Mouse (Mus musculus): ENCODE data around the gene Panx2.

Panx2 gene

DNA sequence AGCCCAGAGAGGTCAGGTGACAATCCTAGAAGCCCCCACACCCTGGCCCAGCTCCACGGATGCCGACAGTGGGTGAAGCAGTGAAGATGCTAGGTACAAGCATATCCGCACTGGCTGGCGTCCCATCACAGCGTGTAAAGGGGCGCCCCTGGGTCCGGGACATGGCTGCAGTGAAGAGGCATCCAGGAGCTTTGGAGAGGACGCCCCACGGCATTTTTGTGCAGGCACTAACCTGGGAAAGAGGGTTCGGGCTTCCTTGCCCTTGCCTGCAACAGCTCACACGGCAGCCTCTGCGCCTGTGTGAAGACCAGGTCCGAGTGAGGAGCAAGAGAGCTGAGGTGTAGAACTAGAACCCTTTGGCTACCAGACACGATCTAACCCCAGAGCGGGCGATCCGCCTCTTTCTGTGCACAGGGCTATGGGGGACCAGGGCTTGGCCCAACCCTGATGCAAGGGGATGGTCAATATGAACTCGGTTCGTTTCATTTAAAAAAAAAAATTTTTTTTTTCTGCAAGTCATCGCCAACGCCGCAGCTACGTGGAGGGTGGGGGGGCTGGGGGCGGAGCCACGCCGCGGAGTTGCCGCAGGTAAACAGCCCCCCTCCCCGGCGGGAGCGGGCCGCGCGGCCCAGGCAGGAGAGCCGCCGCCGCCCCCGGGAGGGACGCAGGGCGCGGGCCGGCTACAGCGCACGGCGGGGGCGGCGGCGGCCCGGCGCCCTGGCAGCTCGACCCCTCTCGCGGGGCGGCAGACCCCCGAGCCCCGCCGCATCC is at the start of gene Panx2:
Gene Panx2, plus strand, starts transcription at position 574 of the 771 bp plus-strand sequence.
- no peak for DNase-seq (ENCODE audit: low spot score)

- no peak for DNase-seq (ENCODE audit: low spot score)
Observed at GRCm38 (mm10) chr15:89016722-89017121, 42.8 kb upstream of the Panx2 start.

DNA sequence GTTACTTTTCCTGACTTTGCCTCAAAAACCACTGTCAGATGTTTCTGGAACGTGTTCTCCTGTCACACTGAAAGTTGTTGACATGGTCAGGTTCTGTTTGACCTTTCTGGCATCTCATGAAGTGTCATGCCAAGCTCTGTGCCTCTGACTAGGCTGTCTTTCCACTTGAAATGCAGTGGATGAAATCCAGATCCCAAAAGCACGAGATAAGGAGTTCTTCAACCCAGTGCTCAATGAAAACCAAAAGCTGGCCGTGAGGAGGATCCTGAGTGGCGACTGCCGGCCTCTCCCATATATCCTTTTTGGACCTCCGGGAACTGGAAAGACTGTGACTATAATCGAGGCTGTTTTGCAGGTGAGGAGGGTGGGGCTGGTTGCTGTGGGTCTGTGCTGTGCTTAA is 39.4 kb upstream of the Panx2 start:
- no peak for DNase-seq (ENCODE audit: low spot score)

DNA sequence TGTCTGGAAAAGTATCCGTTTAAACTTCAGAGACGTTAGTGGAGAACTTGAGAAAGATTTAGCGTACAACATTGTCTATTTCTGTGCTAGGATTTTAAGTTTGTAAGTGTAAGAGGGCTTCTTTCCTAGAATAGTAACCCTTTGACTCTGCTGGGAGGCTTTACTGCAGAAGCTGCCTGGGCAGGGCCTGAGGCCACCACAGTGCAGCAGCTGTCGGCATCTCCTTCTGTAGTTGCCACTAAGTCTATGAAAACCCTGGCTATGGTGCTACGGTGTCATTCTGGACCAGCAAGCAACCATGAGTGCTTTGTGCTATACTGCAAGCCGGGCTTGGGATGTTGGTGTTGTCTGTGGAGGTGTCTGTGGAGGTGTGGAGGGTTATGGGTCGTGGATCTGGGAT is 39.0 kb upstream of the Panx2 start:
- no peak for DNase-seq (ENCODE audit: low spot score)

- no peak for DNase-seq (ENCODE audit: low spot score)
Observed at GRCm38 (mm10) chr15:89044381-89044780, 15.2 kb upstream of the Panx2 start.

DNA sequence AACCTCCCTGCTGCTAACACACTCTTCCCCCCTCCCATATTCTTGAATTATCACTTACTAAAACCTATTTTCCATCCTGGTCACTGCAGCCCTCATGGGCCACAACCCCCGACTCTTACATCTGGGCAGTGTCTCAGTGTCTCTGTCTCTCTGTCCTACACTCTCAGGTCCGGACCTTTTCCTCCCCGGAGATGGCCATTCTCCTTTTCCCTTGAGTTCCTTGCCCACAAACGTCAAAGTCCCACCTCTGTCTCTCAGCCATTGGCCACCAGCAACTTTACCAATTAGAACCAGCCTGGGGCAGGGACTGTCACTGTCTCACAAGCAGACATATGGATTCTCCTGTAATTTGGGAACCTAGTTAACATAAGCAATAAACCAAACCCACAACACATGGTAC is 13.2 kb upstream of the Panx2 start:
- DNase-seq (ENCODE audit: low spot score): no peak

DNA sequence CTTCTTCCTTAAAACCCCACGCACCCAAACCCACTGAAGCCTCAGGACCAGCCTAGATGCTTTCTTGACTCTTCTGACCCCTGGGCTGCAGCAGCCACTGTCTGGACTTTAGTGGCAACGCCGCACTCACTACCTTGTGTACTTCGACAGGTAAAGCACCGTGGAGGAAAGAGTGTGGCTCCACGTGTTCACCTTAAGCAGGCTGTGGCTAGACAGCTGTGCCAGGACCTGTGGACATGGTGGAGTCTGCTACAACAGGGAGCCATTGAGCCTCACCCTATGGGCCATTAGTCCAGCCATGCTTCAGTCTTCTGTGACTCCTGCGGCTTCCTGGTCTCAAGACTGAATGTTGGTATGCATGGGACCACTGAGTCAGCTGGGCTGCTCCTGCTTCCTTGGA is 4.9 kb upstream of the Panx2 start:
- no peak for DNase-seq (ENCODE audit: low spot score)

DNA sequence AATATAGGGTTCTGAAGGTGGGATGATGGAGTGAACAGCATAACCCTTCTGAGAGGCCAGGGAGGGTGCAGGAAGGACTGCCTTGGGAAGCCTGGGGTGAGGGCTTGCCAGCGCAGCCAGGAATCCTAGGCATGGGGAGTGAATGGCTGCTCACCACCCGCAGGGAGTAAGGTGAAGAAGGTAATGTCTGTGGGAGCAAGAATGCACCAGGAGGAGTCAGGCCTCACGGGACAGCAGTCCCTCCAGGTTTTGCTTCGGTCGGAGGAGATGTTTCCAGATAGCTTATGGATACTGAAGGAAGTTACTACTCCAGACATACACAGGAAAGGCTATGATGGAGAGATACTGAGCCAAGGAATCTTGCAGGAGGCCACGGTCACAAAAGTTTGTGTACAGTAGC is 798 bp upstream of the Panx2 start:
- DNase-seq (ENCODE audit: low spot score): no peak

DNA sequence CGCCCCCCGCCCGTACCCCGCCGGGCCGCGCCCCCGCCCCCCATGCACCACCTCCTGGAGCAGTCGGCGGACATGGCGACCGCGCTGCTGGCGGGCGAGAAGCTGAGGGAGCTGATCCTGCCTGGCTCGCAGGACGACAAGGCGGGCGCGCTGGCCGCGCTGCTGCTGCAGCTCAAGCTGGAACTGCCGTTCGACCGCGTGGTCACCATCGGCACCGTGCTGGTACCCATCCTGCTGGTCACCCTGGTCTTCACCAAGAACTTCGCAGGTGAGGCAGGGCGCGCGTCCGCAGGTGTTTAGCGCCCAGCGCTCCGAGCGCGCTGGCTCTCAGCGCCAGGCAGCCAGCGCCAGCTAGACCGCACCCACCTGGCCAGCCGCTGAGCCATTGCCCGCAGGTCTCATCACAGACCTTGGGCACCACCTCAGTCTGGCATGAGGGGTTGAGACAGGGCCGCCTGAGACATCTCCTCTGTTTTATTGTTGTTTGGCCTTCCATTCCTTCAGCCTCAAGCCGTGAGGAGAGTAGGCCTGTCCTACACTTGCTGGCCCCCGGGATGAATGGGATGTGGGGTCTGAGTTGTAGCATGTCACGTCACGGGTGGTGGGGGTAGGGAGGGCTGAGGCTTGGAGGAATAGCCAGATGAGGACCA is 623 bp downstream of the Panx2 start:
- no peak for DNase-seq (ENCODE audit: low spot score)

DNA sequence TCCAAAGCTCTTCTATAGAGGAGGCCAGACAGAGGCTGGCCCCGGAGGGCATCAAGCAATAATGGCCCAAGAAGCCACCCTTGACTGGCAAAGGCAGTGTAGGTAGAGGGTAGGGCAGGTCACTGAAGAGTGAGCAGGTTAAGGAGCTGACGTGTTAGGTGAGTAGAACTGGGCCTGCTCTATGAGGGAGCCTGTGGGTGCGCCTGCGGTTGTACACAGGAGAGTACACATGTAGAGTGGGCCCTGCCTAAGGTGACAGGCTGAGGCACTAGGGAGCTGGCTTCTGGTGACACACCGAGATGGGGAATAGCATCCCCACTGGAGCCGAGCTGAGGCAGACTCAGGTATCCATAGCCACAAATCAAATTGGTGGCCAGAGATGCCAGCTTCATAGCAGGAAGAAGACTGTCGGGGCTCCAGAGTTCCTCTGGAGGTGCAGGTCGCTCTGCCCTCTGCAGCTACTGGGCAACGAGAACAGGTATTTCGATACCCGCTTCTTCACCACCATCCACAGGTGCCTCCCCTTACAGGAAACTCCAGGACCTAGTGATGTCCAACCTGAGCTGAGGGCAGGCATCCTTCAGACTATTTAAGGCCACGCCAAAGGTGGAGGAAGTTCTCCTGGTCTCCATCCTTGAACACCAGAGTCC is 1.4 kb downstream of the Panx2 start:
- DNase-seq (ENCODE audit: low spot score): no peak

- no peak for DNase-seq (ENCODE audit: low spot score)
Observed at GRCm38 (mm10) chr15:89061761-89062517, 2.4 kb downstream of the Panx2 start.

DNA sequence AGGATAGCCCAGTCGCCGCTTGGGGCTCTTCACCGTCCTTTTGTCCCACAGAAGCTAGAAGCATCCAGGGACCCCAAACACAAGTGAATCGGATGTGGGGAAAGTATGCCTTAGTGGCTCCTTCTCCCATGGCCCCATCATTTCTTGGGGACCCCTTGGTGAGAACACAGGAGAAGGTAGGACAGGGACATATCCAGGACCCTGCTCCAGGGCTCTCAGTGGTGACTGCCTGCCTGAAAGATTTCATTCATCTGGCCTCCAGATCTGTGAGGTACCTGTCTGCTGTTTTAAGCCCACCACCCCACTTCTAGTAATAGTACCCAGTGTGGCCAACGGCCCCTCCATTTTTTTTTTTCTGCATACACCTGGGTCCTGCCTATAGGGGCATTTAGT is 3.0 kb downstream of the Panx2 start:
- no peak for DNase-seq (ENCODE audit: low spot score)

DNA sequence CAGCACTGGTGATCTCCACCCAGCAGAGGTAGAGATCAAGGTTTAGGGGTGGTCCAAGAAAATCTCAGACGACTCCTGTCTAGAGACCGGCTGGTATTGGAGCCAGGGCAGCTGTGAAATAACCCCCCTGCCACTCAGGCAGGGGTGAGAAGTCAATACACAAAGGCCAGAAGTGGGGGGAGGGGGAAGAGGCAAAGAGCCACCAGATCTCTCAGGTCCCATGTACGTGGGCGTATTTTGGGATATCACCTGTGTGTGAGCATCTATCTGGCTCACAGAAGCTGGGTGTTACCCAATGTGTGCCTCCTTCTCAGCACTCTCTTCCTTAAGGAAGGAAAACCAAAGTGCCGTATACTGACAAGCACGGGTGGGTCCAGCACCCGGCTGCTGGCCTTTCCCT is 3.5 kb downstream of the Panx2 start:
- no peak for DNase-seq (ENCODE audit: low spot score)

- DNase-seq (ENCODE audit: low spot score): no peak
Observed at GRCm38 (mm10) chr15:89063536-89063935, 4.0 kb downstream of the Panx2 start.

GRCm38 (mm10) chr15:89064891-89065290 is 5.4 kb downstream of the Panx2 start:
- DNase-seq (ENCODE audit: low spot score): no peak

DNA sequence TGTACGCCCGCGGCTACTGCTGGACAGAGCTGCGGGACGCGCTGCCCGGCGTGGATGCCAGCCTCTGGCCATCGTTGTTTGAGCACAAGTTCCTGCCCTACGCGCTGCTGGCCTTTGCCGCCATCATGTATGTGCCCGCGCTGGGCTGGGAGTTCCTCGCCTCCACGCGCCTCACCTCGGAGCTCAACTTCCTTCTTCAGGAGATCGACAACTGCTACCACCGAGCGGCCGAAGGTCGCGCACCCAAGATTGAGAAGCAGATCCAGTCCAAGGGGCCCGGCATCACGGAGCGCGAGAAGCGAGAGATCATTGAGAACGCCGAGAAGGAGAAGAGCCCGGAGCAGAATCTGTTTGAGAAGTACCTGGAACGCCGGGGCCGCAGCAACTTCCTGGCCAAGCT is 8.1 kb downstream of the Panx2 start:
- DNase-seq (ENCODE audit: low spot score): no peak

DNA sequence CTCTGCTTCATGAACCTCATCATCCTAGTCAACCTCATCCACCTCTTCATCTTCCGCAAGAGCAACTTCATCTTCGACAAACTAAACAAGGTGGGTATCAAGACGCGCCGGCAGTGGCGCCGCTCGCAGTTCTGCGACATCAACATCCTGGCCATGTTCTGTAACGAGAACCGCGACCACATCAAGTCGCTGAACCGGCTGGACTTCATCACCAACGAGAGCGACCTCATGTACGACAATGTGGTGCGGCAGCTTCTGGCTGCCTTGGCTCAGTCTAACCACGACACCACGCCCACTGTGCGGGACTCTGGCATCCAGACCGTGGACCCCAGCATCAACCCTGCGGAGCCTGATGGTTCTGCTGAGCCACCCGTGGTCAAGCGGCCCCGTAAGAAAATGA is 8.7 kb downstream of the Panx2 start:
- DNase-seq (ENCODE audit: low spot score): no peak

GRCm38 (mm10) chr15:89069336-89069840 is 9.9 kb downstream of the Panx2 start:
- no peak for DNase-seq (ENCODE audit: low spot score)

GRCm38 (mm10) chr15:89070606-89071005 is 11.1 kb downstream of the Panx2 start:
- no peak for DNase-seq (ENCODE audit: low spot score)

DNA sequence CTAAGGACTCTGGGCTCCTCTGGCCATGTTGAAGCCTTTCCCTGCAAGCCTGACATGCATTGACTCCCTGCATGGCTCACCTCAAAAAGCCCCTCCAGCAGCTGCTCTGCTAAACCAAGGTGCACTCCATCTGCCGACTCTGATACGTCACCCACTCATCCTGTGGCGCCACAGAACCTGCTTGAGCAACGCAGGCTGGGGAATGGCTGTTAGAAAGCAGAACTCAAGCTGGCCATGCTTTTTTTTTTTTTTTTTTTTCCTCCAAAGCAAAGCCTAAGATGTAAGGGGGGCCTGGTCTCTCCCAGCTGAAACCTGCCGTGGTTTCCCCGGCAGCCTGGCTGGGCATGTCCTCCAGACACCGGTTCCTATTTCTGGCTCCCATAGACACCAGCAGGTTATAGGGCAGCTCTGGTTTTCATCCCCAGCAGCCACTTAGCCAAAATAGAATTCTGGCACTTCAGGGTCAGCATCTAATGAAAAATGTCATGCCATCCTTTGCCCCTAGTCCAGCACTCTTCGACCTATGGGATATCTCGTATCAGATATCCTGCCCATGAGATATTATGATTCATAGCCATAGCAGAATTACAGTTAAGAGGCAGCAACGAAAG is 14.6 kb downstream of the Panx2 start:
- no peak for DNase-seq (ENCODE audit: low spot score)

- DNase-seq (ENCODE audit: low spot score): no peak
Observed at GRCm38 (mm10) chr15:89074613-89075477, 15.3 kb downstream of the Panx2 start, which contains the start of gene Trabd. Gene Trabd (plus strand): TSS chr15:89075124.

Data from urinary bladder, postnatal 10 days (tissue).